Mouse (Mus musculus) stomach, postnatal 0 days (tissue): ENCODE measurements around the gene Brinp3.

ENCODE experiments used
- CTCF ChIP-seq: IDR thresholded peaks from 2 replicates; pipeline ENCODE4 v1.5.1; 2016; ENCODE audit warnings: antibody characterized with exemption, low read depth, mild to moderate bottlenecking, moderate library complexity
- EP300 ChIP-seq: optimal IDR thresholded peaks from 2 replicates; pipeline ENCODE3; 2016; ENCODE audit warnings: antibody characterized with exemption

DNA sequence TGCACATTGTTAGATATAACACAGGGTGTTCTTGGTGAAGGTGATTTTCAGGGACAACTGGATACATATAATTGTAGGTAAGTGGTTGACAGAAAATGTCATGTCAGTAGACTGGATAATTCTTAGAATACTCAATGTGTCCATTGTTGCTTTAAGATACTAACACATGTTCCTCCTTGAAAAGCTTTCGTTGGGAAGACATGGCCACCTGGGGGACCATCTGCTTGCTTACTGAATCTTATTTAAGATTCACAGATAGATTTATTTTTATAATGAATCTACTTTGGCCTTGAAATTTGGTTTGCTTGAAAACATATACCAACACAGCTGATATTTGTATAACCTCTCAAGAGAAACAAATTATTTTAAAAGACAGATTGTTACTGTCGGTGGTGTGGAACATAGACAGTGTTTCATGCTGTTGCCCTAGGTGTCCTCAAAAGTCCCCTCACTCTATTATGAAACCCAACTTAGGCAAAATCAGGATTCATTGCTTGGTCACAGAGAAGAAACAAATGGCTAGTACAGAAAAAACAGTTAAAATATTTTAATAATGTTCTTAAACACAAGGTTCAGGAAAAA lies 52.4 kb downstream of the Brinp3 start:
- no peak for TF ChIP-seq CTCF
- TF ChIP-seq EP300, result no peak
